Mouse (Mus musculus) frontal cortex, postnatal 14 days (tissue): ENCODE data around the gene Cd53.
A peak's percentile ranks its signal among the peaks of the same experiment; 100 is the strongest.

Experiments
- DNase-seq, 2 experiments: peaks; one replicate each; pipeline ENCODE4 v3.0.0; 2022; ENCODE audit warnings: low spot score in 2 of 2

Gene Cd53

DNA sequence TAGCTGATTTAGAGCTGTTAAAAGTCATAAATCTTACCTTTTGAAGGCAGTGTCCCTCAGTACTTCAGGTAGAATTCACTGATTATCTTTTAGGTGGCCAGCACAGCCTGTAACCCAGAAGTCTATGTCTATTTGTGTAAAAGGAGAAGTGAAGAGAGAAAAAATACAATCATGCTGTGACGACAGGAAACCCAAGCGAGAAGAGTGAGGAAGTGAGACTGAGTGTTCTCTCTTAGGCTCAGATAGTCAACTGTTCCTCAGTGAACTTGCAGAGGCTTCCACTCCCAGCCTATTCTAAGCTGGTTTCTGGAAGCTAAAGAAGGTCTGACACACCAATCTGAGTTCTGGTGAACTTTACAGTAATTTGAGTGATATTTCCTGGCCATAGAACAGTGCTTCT lies at the start of gene Cd53:
TSS of gene Cd53 (minus strand) at position 220 of the 400 bp plus-strand sequence.
- DNase-seq = no peak

GRCm38 (mm10) chr3:106832107-106832506 lies 42.2 kb upstream of the Cd53 start:
- no peak for DNase-seq

- DNase-seq = no peak
Measured at GRCm38 (mm10) chr3:106826187-106826586, 36.2 kb upstream of the Cd53 start, which contains the start of gene Olfr266. Gene Olfr266, minus strand, starts transcription at chr3:106826287.

GRCm38 (mm10) chr3:106817676-106818075 lies 27.7 kb upstream of the Cd53 start:
- no peak for DNase-seq

GRCm38 (mm10) chr3:106808972-106809695 lies 19.2 kb upstream of the Cd53 start:
- DNase-seq = no peak

DNA sequence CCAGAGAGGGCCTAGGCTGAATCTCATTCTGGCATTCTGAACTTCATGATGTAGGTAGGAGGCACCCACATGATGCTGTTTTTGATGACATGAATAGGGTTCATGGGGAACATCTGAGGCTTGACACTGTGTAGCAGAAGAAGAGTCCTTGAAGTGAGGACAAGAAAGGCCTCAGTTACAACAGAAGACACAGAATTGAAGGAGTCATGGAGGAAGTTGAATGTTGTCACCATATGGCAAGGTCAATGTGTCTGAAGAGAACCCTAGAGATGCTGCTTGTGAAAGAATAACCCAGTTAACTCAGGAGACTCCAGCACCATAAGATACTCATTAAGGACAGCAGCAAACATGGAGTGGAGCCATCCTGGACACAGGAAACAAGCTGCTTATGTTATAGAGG lies 8.1 kb upstream of the Cd53 start:
- DNase-seq = no peak

GRCm38 (mm10) chr3:106788440-106788887 lies 1.5 kb downstream of the Cd53 start:
- no peak for DNase-seq

DNA sequence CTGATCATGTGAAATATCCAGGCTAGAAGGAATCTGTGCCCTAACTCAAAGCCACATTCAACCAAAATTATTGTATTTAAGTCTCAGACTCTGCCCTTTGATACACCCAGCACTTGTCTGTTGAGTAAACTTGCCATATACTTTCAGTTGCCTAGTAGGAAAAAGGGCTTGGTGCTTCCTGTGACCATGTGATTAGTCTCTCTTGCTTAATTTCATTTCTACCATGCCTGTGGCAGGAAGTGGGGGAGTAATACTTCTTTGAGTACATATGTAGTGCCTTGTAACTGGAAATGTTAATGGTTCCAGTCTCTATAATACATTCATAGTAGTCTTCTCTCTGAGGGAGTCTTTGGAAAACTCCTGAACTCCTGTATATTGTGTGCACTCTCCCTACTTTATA lies 2.0 kb downstream of the Cd53 start:
- no peak for DNase-seq

- DNase-seq = no peak
Measured at GRCm38 (mm10) chr3:106785130-106785529, 4.8 kb downstream of the Cd53 start.

DNA sequence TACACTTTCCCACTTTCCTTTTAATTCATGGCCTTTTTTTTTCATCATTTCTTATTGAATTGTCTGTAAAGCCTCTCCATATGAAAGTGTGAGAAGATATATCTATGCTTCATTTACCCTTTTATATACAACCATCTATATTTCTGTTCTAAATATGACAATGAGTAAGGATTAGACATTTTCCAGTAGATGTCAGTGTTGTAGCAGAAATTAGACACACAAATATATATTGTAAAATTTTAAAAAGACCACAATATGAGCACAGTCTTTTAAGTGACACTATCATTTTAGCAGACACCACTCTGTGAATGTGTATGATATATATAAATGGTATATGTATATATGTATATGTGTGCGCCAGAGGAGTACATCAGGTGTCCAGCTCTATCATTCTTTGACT lies 18.1 kb downstream of the Cd53 start:
- DNase-seq = no peak

GRCm38 (mm10) chr3:106755898-106756297 lies 34.1 kb downstream of the Cd53 start:
- no peak for DNase-seq

DNA sequence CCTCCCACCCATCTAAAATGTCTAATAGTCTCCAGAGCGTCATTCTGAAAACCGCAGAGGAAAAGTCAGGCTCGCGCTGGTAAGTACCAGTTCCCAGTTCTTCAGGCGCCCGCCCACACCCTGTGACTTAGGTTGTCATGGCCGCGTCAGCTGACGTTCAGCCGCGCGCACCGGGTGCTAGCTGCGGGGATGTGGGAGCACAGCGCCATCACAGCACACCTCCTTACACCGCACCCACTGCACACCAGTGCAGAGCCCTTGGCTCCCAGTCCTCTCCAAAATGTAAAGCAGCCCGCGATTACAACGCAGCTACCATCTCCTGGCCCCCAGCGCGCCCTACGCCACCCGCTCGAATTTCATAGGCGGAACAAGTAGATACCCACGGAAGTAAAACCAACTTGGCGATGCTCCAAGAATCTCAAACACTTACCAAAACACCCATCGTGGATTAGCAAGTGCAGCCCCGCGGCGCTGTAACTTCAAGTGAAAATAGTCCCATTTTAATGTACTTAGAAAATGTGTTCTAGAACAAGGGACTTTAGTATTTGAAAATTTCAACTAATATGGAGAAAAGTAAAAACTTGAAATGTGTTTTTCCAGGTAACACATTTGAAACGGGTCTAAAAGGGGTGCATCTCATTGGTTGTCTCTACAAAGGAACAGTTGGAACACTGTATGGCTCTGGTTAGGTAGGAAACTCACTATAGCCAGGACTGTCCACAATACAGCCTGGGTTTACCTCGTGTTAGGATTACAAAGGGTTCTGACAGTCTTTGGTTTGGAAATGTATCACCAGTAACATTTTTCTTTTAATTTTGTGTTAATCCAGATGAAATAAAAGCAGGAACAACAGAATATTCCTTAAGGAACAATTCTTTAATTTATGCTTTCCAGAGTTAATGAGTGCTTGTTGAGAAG lies 67.7 kb downstream of the Cd53 start:
- DNase-seq = peak; percentile 85 to 87

- peak; percentile 92 to 98 for DNase-seq
Measured at GRCm38 (mm10) chr3:106721397-106722027, 68.4 kb downstream of the Cd53 start.
